Mouse (Mus musculus) macrophage (primary cell): Measurements from ENCODE around the gene Rgs18. TPM values are rescaled to one million over a fixed set of nuclear protein-coding genes. Genes with fewer than 3 reads are reported as not detected.

Source experiments
- H3K27ac ChIP-seq: fragments of 350-480 bp; formaldehyde crosslinking; 2 replicates; pipeline ENCODE4 v1.9.0; 2021
- H3K36me3 ChIP-seq: fragments of 350-480 bp; formaldehyde crosslinking; 2 replicates; pipeline ENCODE4 v1.9.0; 2021; ENCODE audit errors: inconsistent target
- H3K4me3 ChIP-seq: fragments of 350-480 bp; formaldehyde crosslinking; 2 replicates; pipeline ENCODE4 v1.9.0; 2021; ENCODE audit errors: inconsistent target
- H3K79me2 ChIP-seq: fragments of 350-480 bp; formaldehyde crosslinking; 2 replicates; pipeline ENCODE4 v1.9.0; 2021; ENCODE audit errors: inconsistent target
- WGBS: methylation state at CpG from one replicate; pipeline ENCODE4 v1.1.7; 2026; ENCODE audit warnings: inconsistent platforms; ENCODE audit not compliant: missing documents; 5-methylcytosine and 5-hydroxymethylcytosine counted together
- polyA plus RNA-seq: library from polyadenylated mRNA; stranded (reverse); fragments of 250-400 nt; gene quantifications from 3 replicates; pipeline ENCODE4 v1.2.4, GENCODE M21; 2018; ENCODE audit warnings: inconsistent platforms
- total RNA-seq, 78 experiments: library from RNA; depleted of rRNA; stranded (reverse); fragments of 250-400 nt; gene quantifications; 1 replicate in 9 of 78; 2 replicates in 24 of 78; 3 replicates in 43 of 78; 4 replicates in 2 of 78; pipeline ENCODE4 v1.2.4; 2018; ENCODE audit warnings: inconsistent platforms in 56 of 78

The Rgs18 gene
- 10 to 100 TPM in 5 of 26 experiments, 1 to 10 TPM in 18, under 1 TPM in 3; 0.44 to 17.0 (median 5.5) TPM for total RNA-seq (2018; cell fraction: chromatin; rRNA removed)
- 10 to 100 TPM; 17.3 to 41.9 (median 28.7) TPM for total RNA-seq (2018; cell fraction: cytosol; rRNA removed)
- 10 to 100 TPM in 11 of 26 experiments, 1 to 10 TPM in 15; 1.9 to 28.5 (median 8.7) TPM for total RNA-seq (2018; cell fraction: nucleus; rRNA removed)
- polyA plus RNA-seq: 30.4 to 58.0 TPM (median 50.8 TPM) in 3 replicates

DNA sequence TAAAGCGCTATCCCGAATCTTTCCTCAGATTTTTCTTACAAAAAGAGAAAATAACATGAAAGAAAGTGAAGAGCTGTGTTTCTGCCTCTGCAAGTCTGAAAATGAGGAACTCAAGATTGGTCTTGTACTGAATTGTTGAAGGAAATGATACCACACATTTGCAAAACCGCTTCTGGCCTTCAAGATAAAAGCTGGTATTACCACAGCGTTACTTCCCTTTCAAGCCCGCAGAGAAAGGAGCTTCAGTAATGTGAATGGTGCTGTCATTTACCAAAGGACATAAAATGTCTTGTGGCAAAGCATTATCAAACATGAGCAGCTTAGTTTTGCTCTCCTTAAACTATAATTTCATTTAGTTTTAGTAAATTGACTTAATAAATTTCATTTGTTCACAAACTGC, at the start of gene Rgs18:
TSS of gene Rgs18 (minus strand) at position 105 of the 400 bp plus-strand sequence.
- H3K79me2 ChIP-seq: peaks cover 41% of the 10 kb centered on the region
- H3K27ac ChIP-seq: peak within 1 kb of the TSS; percentile 92
- no peaks in the 10 kb centered on the region for H3K36me3 ChIP-seq
- WGBS: 2% methylated on average over 5 of the region's 5 CpGs
- peak within 1 kb of the TSS; percentile 63 for H3K4me3 ChIP-seq

DNA sequence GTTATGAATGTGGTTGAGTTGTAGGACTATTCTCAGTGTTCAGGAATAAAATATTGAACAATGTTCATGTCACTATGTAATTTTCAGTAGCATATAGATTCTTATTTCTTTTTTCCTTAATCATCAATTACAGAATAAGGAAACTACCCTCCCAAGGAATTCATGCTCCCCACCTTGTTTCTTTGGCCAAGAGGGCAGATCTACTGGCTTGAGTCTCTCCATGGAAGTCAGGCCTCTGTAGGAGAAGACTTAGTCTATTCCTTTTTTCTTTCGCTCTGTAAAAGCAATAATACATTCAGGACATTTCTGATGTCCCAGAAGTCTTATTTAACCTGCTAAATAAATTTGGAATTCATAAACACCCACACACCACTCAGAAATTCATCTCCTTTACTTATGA, 841 bp downstream of the Rgs18 start:
- peak overlapping the region; percentile 63 for H3K4me3 ChIP-seq

DNA sequence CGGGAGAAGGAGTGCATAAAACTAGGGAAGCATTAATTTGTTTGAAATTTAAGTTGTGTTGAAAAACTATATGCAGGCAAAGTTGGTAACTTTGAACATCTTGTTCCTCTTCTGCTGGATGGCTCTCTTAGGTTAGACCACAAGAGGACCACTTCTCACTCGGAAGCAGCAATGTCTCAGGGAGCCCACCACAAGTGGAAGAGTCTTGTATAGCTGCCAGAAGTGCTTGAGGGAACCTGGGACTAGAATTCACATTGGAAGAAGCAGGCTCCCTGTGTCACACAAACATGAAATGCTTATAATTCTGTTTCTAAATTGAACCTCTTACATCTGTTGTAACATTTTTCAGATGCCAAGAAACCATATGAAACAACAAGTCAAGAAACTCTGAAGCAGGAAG, 9.0 kb downstream of the Rgs18 start:
- peak overlapping the region; percentile 27 for H3K27ac ChIP-seq
- 0% methylated on average over 2 of the region's 2 CpGs for whole genome bisulfite sequencing
- peaks cover 33% of the 10 kb centered on the region for H3K79me2 ChIP-seq
- H3K36me3 ChIP-seq: no peaks in the 10 kb centered on the region
- H3K4me3 ChIP-seq: no peak overlapping the region

More for the DNA sequence above, 841 bp downstream of the Rgs18 start:
- Histone ChIP-seq H3K79me2 (peaks cover 50% of the 10 kb centered on the region), H3K36me3 (no peaks in the 10 kb centered on the region), H3K27ac (peak overlapping the region; percentile 92)
- 0% methylated on average over 1 of the region's 1 CpGs for WGBS

DNA sequence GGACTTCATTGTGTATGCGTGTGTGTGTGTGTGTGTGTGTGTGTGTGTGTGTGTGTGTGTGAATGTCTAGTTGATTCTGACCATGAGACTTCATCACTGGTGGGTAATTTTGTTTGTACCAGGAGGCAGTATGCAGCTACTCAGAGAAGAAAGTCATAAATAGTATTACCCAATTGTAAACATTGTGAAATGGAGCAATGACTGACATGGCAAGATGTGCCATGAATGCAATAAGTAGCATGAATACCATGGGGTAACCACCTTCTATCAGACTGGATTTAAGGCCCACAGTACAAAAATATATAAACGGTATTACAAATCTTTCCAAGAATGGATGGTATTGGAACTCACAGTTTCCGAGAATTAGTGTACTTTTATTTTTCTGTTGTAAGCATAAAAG, 14.4 kb downstream of the Rgs18 start:
- WGBS: 97% methylated on average over 3 of the region's 3 CpGs
- peaks cover 6% of the 10 kb centered on the region; the same call in 1 of the 2 replicates for H3K36me3 ChIP-seq
- H3K27ac ChIP-seq: no peak overlapping the region
- H3K4me3 ChIP-seq: no peak overlapping the region
- H3K79me2 ChIP-seq: peaks cover 34% of the 10 kb centered on the region

DNA sequence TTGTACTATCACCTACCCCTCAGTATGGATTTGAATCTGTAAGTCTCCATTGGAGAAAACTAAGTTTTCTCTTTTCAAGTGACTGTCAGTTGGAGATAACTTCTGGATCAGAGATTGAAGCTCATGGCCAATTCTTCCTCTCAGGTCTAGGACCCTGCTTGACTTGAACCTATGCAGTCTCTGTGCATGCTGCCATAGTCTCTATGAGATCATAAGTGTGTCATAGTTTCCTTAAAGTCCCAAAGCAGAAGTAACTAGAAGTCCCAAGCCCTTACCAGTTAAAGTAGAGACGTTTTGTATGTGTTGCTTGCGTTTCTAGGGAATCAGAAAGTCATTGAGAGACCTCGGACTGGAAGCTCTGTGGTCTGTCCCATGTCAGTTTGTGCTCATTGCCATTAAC, 24.5 kb downstream of the Rgs18 start:
- WGBS: 86% methylated on average over 3 of the region's 3 CpGs
- H3K79me2 ChIP-seq: no peaks in the 10 kb centered on the region
- H3K36me3 ChIP-seq: peaks cover 16% of the 10 kb centered on the region; the same call in 1 of the 2 replicates
- H3K27ac ChIP-seq: no peak overlapping the region
- no peak overlapping the region for H3K4me3 ChIP-seq

DNA sequence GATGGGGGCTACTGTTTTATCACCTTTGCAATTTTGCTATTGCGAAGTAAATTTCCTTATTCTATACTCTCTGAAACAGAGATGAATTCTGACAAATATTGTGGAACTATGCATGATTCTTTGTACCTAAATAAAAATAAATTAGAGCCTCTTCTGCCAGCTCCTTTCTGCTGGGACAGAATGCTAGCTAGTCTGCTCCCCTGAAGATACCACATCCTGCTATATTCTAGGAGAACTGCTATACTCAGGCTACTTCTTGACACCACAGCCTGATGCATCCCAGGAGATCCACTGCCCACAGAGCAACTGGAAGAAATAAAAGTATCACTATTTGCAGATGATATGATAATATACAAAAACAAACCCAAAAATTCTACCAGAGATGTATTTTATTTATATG, 29.1 kb downstream of the Rgs18 start:
- H3K4me3 ChIP-seq: no peak overlapping the region
- no peaks in the 10 kb centered on the region for H3K36me3 ChIP-seq
- H3K27ac ChIP-seq: no peak overlapping the region
- 100% methylated on average over 1 of the region's 1 CpGs for WGBS
- H3K79me2 ChIP-seq: no peaks in the 10 kb centered on the region

DNA sequence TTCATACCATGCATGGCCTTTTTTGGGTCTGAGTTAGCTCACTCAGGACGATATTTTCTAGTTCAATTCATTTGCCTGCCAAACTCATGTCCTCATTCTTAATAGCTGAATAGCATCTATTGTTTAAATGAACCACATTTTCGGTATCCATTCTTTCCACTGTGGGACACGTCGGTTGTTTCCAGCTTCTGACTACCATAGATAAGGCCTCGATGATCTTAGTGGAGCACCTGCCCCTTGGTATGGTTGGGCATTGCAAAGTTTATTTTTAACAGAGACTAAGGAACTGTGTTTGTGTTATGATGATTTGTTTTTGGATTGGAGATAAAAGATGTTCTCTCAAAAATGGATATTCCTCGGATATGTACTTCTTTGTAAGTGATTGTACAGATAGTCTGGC, 37.5 kb downstream of the Rgs18 start:
- Histone ChIP-seq H3K36me3 (no peaks in the 10 kb centered on the region), H3K79me2 (no peaks in the 10 kb centered on the region), H3K4me3 (no peak overlapping the region), H3K27ac (no peak overlapping the region)
- 98% methylated on average over 6 of the region's 6 CpGs for WGBS

DNA sequence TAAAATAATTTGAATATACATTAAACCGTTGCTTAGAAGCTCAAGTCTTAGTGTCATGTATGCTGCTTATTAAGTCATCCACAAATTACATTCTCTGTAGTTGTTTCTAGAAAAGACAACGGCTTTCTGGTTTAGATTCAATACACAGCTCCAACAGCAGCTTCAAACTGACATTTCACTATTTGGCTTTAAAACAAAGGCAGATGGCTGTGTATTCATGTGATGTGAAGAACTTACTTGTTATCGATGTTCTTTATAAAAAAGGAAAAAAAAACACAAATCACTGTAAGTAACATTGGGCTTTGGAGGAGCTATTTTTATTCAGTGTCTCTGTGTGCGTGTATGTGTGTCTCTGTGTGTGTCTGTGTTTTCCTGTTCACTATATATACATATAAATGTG, 54.5 kb downstream of the Rgs18 start:
- Histone ChIP-seq H3K27ac (no peak overlapping the region), H3K79me2 (no peaks in the 10 kb centered on the region), H3K4me3 (no peak overlapping the region), H3K36me3 (no peaks in the 10 kb centered on the region)
- WGBS: 95% methylated on average over 4 of the region's 4 CpGs

DNA sequence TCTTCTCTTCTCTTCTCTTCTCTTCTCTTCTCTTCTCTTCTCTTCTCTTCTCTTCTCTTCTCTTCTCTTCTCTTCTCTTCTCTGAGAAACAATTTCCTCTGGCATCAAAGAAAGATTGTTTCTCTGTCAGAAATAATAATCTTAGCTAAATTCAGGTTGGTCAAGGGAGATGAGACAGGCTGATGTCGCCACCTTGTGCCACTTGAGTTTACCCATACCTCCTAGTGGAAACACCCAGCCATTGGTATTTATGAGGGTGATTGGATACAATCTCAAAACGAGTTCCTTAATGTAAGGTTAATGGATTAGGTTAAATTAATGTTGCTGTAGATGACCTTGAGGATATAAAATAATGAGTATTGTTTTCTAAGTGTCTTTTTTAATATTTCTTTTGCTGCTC, 70.9 kb downstream of the Rgs18 start:
- Histone ChIP-seq H3K27ac (no peak overlapping the region), H3K36me3 (no peaks in the 10 kb centered on the region), H3K4me3 (no peak overlapping the region), H3K79me2 (no peaks in the 10 kb centered on the region)
- WGBS: 79% methylated on average over 2 of the region's 2 CpGs

Other genes starting within 250 kb of the Rgs18 start
- not detected in 3 replicates for gene Rgs21, start 207.8 kb downstream of the Rgs18 start, polyA plus RNA-seq